Mouse (Mus musculus): Measurements from ENCODE around the gene Tra2a. TPM values are rescaled to one million over a fixed set of nuclear protein-coding genes. Genes with fewer than 3 reads are reported as not detected.

Tra2a gene
- total and polyA plus RNA-seq, 3 experiments: 21.0 to 26.4 (median 23.1) TPM

- Histone ChIP-seq H3K9ac (ENCODE audit: low read depth, low read length) (peak overlapping the region; percentile 96), H3K79me2 (replicated peaks; ENCODE audit: control insufficient read depth, insufficient read depth, low read length) (peaks cover 2% of the 10 kb centered on the region; the same call in 1 of the 2 replicates), H3K27ac (peak overlapping the region; percentile 91), H3K27me3 (ENCODE audit: control insufficient read depth, insufficient read depth, low read length) (no peaks in the 10 kb centered on the region), H3K4me1 (ENCODE audit: control insufficient read depth, insufficient read depth, low read length) (no peaks in the 10 kb centered on the region; the same call in none of the 2 replicates), H3K4me3 (peak overlapping the region; percentile 89), H3K36me3 (ENCODE audit: control insufficient read depth, insufficient read depth, low read length) (peaks cover 20% of the 10 kb centered on the region)
- TF ChIP-seq CTCF (IDR thresholded peaks at IDR 0.05) (no peak), POLR2A (IDR thresholded peaks at IDR 0.05; ENCODE audit: insufficient read depth, low read depth, low read length) (no peak), EP300 (IDR thresholded peaks at IDR 0.05; ENCODE audit: insufficient read depth, low read depth, low read length) (no peak)
- intact Hi-C loops (cut with DNase I): loop anchor here (2.0 to 5.0 kb wide), 2 partner anchors 46 to 191 kb away; partner anchors contain the start of gene Malsu1
- DNase-seq: no peak
- WGBS: 1% methylated on average over 71 of the region's 71 CpGs
Measured at GRCm38 (mm10) chr6:49263081-49263846, 569 bp downstream of the Tra2a start.

GRCm38 (mm10) chr6:49262421-49262820, 1.4 kb downstream of the Tra2a start:
- TF ChIP-seq POLR2A (IDR thresholded peaks at IDR 0.05; ENCODE audit: insufficient read depth, low read depth, low read length) (no peak), EP300 (IDR thresholded peaks at IDR 0.05; ENCODE audit: insufficient read depth, low read depth, low read length) (no peak), CTCF (IDR thresholded peaks at IDR 0.05) (no peak)
- no peaks in the 10 kb centered on the region for H3K27me3 ChIP-seq (ENCODE audit: control insufficient read depth, insufficient read depth, low read length)
- peak overlapping the region; percentile 89 for H3K4me3 ChIP-seq
- peaks cover 20% of the 10 kb centered on the region for H3K36me3 ChIP-seq (ENCODE audit: control insufficient read depth, insufficient read depth, low read length)
- H3K4me1 ChIP-seq (ENCODE audit: control insufficient read depth, insufficient read depth, low read length): no peaks in the 10 kb centered on the region; the same call in none of the 2 replicates
- DNase-seq: no peak
- peak overlapping the region; percentile 48 for H3K9ac ChIP-seq (ENCODE audit: low read depth, low read length)
- intact Hi-C loops (cut with DNase I): loop anchor here (2.0 to 5.0 kb wide), 2 partner anchors 46 to 190 kb away; partner anchors contain the start of gene Malsu1
- peaks cover 5% of the 10 kb centered on the region for H3K79me2 ChIP-seq (replicated peaks; ENCODE audit: control insufficient read depth, insufficient read depth, low read length)
- H3K27ac ChIP-seq: peak overlapping the region; percentile 91
- WGBS: under 1% methylated on average over 9 of the region's 9 CpGs

GRCm38 (mm10) chr6:49259711-49260110, 4.1 kb downstream of the Tra2a start:
- Histone ChIP-seq H3K4me1 (ENCODE audit: control insufficient read depth, insufficient read depth, low read length) (no peaks in the 10 kb centered on the region; the same call in none of the 2 replicates), H3K79me2 (replicated peaks; ENCODE audit: control insufficient read depth, insufficient read depth, low read length) (peaks cover 5% of the 10 kb centered on the region), H3K36me3 (ENCODE audit: control insufficient read depth, insufficient read depth, low read length) (peaks cover 20% of the 10 kb centered on the region), H3K27me3 (ENCODE audit: control insufficient read depth, insufficient read depth, low read length) (no peaks in the 10 kb centered on the region), H3K4me3 (no peak overlapping the region), H3K9ac (ENCODE audit: low read depth, low read length) (no peak overlapping the region), H3K27ac (no peak overlapping the region)
- DNase-seq: no peak
- WGBS: 51% methylated on average over 5 of the region's 5 CpGs
- TF ChIP-seq CTCF (IDR thresholded peaks at IDR 0.05) (no peak), EP300 (IDR thresholded peaks at IDR 0.05; ENCODE audit: insufficient read depth, low read depth, low read length) (no peak), POLR2A (IDR thresholded peaks at IDR 0.05; ENCODE audit: insufficient read depth, low read depth, low read length) (no peak)
- intact Hi-C loops (cut with DNase I): loop anchor here (5.0 kb wide), 1 partner anchor 187 kb away; the partner anchor contains the start of gene Malsu1

- Histone ChIP-seq H3K9ac (ENCODE audit: low read depth, low read length) (no peak overlapping the region), H3K79me2 (replicated peaks; ENCODE audit: control insufficient read depth, insufficient read depth, low read length) (peaks cover 5% of the 10 kb centered on the region), H3K4me3 (no peak overlapping the region), H3K36me3 (ENCODE audit: control insufficient read depth, insufficient read depth, low read length) (peaks cover 20% of the 10 kb centered on the region), H3K4me1 (ENCODE audit: control insufficient read depth, insufficient read depth, low read length) (no peaks in the 10 kb centered on the region; the same call in none of the 2 replicates), H3K27ac (no peak overlapping the region), H3K27me3 (ENCODE audit: control insufficient read depth, insufficient read depth, low read length) (no peaks in the 10 kb centered on the region)
- TF ChIP-seq POLR2A (IDR thresholded peaks at IDR 0.05; ENCODE audit: insufficient read depth, low read depth, low read length) (no peak), CTCF (IDR thresholded peaks at IDR 0.05) (no peak), EP300 (IDR thresholded peaks at IDR 0.05; ENCODE audit: insufficient read depth, low read depth, low read length) (no peak)
- DNase-seq: no peak
- intact Hi-C loops (cut with DNase I): no loop called here
- 99% methylated on average over 2 of the region's 2 CpGs for WGBS
Measured at GRCm38 (mm10) chr6:49257880-49258279, 6.0 kb downstream of the Tra2a start.

GRCm38 (mm10) chr6:49252207-49252606, 11.6 kb downstream of the Tra2a start:
- no peak overlapping the region for H3K4me3 ChIP-seq
- DNase-seq: no peak
- H3K79me2 ChIP-seq (replicated peaks; ENCODE audit: control insufficient read depth, insufficient read depth, low read length): 0 out of 2 replicates have a peak, but pooled peaks cover 4% of the 10 kb centered on the region
- no peaks in the 10 kb centered on the region; the same call in none of the 2 replicates for H3K4me1 ChIP-seq (ENCODE audit: control insufficient read depth, insufficient read depth, low read length)
- no peak overlapping the region for H3K27ac ChIP-seq
- peaks cover 8% of the 10 kb centered on the region for H3K36me3 ChIP-seq (ENCODE audit: control insufficient read depth, insufficient read depth, low read length)
- 95% methylated on average over 8 of the region's 8 CpGs for WGBS
- intact Hi-C loops (cut with DNase I): loop anchor here (5.0 kb wide), 1 partner anchor 195 kb away; no protein-coding TSS in a partner anchor
- TF ChIP-seq EP300 (IDR thresholded peaks at IDR 0.05; ENCODE audit: insufficient read depth, low read depth, low read length) (no peak), POLR2A (IDR thresholded peaks at IDR 0.05; ENCODE audit: insufficient read depth, low read depth, low read length) (no peak), CTCF (IDR thresholded peaks at IDR 0.05) (no peak)
- H3K9ac ChIP-seq (ENCODE audit: low read depth, low read length): no peak overlapping the region
- no peaks in the 10 kb centered on the region for H3K27me3 ChIP-seq (ENCODE audit: control insufficient read depth, insufficient read depth, low read length)

Data from heart, adult 2 months (tissue).